Mouse (Mus musculus) embryonic fibroblast, embryonic 13.5 days (primary cell): ENCODE measurements around the gene Nek9. TPM values are rescaled to one million over a fixed set of nuclear protein-coding genes. Genes with fewer than 3 reads are reported as not detected.

Source experiments
- H3K27ac ChIP-seq: 2 replicates; pipeline ENCODE4 v1.5.1; 2012; ENCODE audit warnings: low read length, control low read depth, inconsistent platforms; ENCODE audit not compliant: insufficient read depth
- H3K4me1 ChIP-seq: 2 replicates; pipeline ENCODE4 v1.6.1; 2011; ENCODE audit warnings: low read length; ENCODE audit not compliant: control insufficient read depth, insufficient read depth
- H3K4me3 ChIP-seq: 2 replicates; pipeline ENCODE4 v1.5.1; 2011; ENCODE audit warnings: mild to moderate bottlenecking, control low read depth, low read length; ENCODE audit not compliant: insufficient read depth
- CTCF ChIP-seq: IDR thresholded peaks from 2 replicates; pipeline ENCODE4 v1.5.1; 2011; ENCODE audit warnings: mild to moderate bottlenecking, control low read depth, low read length, moderate library complexity, borderline replicate concordance; ENCODE audit not compliant: insufficient read depth
- POLR2A ChIP-seq: IDR thresholded peaks from 2 replicates; pipeline ENCODE4 v1.6.1; 2011; ENCODE audit warnings: low read depth, mild to moderate bottlenecking, control low read depth, low read length, moderate library complexity
- polyA plus RNA-seq: library from polyadenylated mRNA; stranded (reverse); fragments of >200 nt; gene quantifications from 2 replicates; pipeline ENCODE4 v1.2.4, GENCODE M21; 2011; ENCODE audit warnings: low read depth; ENCODE audit not compliant: missing spikeins, insufficient read length

Gene Nek9
- polyA plus RNA-seq, 1 experiment: 65.8 TPM

DNA sequence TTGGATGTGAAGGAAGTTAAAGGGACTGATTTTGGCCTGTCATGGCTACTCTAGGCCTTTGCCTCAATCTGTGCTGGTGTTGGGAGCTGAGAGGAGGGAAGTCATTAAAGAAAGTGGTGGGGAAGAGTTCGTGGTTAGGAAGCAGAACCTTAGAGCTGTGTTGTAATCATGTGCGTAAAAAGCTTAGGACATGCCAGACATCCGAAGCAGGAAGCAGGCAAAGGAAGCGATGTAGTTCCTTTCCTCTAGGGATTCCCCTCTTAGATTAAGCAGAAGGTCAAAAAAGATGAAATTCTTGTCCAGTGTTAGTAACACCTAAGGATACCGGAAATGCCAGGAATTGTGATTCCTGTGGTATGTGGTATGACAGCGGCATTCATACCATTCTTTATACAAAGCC, 9.2 kb upstream of the Nek9 start:
- Histone ChIP-seq H3K4me3 (no peak overlapping the region), H3K4me1 (peaks cover 13% of the 10 kb centered on the region), H3K27ac (no peak overlapping the region)
- TF ChIP-seq POLR2A: no peak
- no peak for TF ChIP-seq CTCF

DNA sequence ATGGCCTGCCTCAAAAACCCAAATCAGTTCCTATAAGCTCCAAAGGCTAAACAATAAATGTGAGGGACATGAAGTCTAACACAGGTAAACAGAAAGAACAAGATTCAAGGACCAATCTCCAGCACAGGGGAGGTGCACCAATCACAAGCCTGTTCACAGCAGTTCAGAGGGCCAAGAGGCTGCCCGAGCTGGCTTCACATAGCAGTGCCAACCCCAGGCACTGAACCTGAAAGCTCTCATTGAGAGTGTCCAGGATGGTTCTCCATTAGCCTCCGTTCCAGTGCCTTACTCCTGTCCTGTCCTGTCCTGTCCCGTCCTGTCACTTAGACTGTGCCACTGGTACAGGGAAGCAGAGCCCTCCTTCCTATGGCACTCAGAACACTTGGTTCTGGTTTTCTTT, 8.0 kb upstream of the Nek9 start:
- H3K4me1 ChIP-seq: peaks cover 13% of the 10 kb centered on the region
- H3K4me3 ChIP-seq: no peak overlapping the region
- no peak overlapping the region for H3K27ac ChIP-seq
- no peak for TF ChIP-seq CTCF
- TF ChIP-seq POLR2A: no peak

DNA sequence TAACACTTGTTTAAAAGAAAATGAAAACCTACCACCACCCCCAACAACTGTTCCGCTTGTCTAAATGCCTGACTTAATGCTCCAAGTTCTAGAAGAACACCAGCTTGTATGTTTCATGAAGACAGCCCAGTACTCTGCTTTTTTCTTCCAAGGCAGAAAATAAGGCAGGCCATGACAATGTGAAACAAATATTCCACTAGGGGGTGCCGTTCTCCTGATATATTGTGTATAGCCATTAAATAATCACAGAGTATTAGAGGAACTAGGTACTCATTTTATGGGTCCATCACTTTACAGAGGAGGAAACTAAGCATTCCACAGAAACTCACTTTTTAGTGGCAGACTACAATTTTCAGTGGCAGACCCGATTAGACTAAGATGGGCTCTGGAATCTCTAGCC, 7.2 kb upstream of the Nek9 start:
- H3K4me3 ChIP-seq: no peak overlapping the region
- TF ChIP-seq CTCF (no peak), POLR2A (no peak)
- no peak overlapping the region for H3K27ac ChIP-seq
- H3K4me1 ChIP-seq: peaks cover 13% of the 10 kb centered on the region

DNA sequence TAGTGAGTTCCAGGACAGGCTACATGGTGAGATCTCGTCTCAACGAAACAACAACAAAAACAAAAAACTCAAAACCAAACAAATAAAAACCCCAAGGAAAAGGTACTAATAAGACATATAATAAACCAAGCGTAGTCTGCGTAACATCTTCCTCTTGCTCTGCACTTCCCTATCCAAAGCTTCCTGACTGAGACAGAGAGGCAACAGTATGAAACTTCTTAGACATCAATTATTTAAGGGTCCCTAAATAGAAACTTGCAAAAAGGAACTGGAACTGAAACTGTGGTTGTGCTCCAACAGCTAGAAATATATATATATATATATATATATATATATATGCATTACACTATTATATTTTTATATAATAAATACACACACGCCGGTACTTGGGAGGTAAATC, 6.4 kb upstream of the Nek9 start:
- Histone ChIP-seq H3K4me3 (no peak overlapping the region), H3K4me1 (peaks cover 10% of the 10 kb centered on the region; the same call in 1 of the 2 replicates), H3K27ac (no peak overlapping the region)
- no peak for TF ChIP-seq CTCF
- TF ChIP-seq POLR2A: no peak

DNA sequence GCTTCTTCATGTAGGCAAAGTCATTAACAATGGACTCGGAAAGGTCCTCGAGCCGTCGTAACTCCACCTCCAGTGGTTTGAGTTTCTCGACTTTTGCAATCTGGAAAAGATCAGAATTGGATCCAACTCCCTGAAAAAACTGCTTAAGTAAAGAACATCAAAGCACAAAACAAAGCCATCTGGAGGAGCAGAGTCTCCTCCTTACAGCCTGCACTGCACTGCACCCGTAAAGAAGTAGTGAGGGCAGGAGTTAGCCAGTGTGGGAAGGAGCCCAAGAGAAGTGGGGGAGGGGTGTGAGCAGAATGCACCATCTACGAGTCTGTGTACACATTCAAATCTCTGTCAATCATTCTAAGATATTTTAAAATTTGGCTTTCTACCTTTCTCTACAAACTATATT, 5.1 kb upstream of the Nek9 start:
- Histone ChIP-seq H3K27ac (no peak overlapping the region), H3K4me1 (peaks cover 10% of the 10 kb centered on the region; the same call in 1 of the 2 replicates), H3K4me3 (no peak overlapping the region)
- TF ChIP-seq CTCF (no peak), POLR2A (no peak)

DNA sequence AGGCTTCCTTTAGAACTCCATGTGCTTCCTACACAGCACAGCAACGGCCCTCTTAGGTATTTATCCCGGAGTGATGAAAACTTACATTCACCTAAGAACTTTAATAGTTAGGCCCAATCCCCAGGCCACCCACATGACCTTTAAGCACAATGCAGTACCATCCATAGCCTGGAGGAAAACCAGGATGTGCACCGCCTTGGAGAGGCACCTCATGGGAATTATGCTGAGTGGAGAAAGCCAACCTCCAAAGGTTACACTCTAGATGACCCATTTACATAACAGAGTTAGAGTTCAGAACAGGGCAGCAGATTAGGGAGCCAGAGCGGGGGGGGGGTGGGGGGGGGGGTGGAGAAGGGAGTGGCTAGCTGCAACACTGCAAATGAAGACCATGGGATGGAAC, 3.1 kb upstream of the Nek9 start:
- Histone ChIP-seq H3K4me1 (peaks cover 4% of the 10 kb centered on the region; the same call in 1 of the 2 replicates), H3K27ac (no peak overlapping the region), H3K4me3 (no peak overlapping the region)
- TF ChIP-seq POLR2A: no peak
- no peak for TF ChIP-seq CTCF

DNA sequence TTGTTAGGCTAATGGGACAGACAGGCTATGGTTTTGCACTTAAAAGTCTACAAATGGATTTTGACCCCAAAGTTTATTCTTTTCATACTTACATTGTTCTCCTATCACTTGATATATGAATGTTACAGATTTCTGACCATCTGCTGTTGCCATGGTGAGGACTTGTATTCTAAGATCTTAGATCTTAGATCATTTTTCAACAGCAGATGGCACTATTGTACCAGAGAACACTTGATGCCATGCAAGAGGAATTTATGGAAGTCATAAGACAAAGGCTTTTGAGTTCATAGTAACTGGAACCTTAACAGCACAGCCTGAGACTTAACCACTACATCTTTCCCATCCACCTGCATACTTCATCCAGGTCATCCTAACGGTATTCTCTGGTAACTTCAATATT, 2.0 kb upstream of the Nek9 start:
- Histone ChIP-seq H3K4me1 (peaks cover 6% of the 10 kb centered on the region; the same call in 1 of the 2 replicates), H3K27ac (no peak overlapping the region), H3K4me3 (no peak overlapping the region)
- TF ChIP-seq POLR2A (no peak), CTCF (no peak)

DNA sequence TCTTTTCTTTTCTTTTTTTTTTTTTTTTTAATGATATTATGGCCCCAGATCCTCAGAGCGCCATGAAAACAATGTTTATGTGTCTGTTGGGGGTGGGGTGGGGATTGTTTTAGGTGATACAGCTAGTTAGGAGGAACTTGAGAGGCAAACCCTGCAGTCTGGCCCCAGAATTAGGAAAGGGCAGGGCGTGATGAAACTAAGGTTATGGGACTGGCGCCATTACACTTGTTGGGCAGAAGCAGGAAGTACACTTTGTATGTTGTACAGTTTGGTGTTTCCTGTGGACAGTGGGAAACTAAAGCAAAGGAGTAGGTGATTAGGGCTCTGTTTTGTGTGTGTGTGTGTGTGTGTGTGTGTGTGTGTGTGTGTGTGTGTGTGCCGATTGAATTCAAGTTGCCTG, 785 bp upstream of the Nek9 start:
- peaks cover 6% of the 10 kb centered on the region; the same call in 1 of the 2 replicates for H3K4me1 ChIP-seq
- TF ChIP-seq CTCF (no peak), POLR2A (0 out of 2 replicates have a peak, but pooled peaks have one; percentile 33)
- no peak overlapping the region for H3K4me3 ChIP-seq
- no peak overlapping the region for H3K27ac ChIP-seq

DNA sequence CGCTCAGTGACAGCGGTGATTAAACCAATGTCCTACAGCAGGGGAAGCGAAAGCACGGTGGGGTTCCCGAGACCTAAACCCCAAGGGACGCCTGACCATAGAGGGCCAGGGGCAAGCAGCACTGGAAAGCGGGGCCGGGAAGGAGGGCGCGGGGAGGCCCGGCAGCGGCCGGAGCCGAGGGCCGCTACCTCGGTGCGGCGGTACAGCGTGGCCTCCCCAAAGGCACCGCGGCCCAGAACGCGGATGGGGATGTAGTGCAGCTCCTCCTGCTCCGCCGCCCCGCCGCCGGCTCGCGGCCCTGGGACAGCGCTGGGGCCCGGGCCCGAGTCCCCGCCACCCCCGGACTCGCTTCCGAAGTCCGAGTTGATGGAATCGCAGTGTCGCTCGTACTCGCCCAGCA, 347 bp downstream of the Nek9 start:
- peak overlapping the region; percentile 80 for H3K27ac ChIP-seq
- H3K4me3 ChIP-seq: peak overlapping the region; percentile 75
- 0 out of 2 replicates have a peak, but pooled peaks cover 2% of the 10 kb centered on the region for H3K4me1 ChIP-seq
- TF ChIP-seq CTCF: no peak
- TF ChIP-seq POLR2A: no peak

DNA sequence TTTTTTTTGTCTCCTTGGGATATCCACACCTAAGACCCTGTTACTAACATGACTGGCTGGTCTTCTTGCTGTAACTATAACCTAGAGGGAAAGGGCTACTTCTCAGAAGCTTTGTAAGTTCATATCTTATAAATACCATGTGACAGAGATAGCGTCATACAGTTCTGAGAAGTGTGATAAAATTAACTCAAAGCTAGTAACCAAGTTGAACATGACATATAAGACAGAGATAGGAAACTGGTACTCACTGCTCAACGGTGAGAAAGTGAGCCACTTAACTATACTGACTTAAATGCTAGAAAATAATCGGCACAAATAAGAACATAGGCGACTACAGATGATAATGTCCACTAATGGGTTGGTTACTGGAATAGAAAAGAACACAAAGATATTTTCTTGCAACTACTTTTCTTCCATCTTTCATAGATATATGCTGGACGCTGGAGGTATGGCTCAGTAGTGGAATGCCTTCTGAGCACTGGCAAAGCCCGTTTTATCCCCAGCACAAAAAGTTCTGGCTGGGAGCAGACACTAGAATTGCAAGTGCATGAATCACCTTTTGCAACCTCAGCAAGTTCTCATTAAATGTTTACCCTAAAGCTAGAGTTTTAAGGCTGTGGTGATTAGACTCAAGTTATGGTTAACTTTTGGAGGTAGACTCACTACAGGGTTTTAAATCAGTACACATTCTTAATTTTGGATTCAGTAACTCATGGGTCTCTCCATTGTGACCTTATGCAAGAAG, 1.4 kb downstream of the Nek9 start:
- 0 out of 2 replicates have a peak, but pooled peaks have one; percentile 3 for TF ChIP-seq POLR2A
- TF ChIP-seq CTCF: no peak
- peak overlapping the region; percentile 80 for H3K27ac ChIP-seq
- H3K4me3 ChIP-seq: peak overlapping the region; percentile 75
- 0 out of 2 replicates have a peak, but pooled peaks cover 2% of the 10 kb centered on the region for H3K4me1 ChIP-seq

DNA sequence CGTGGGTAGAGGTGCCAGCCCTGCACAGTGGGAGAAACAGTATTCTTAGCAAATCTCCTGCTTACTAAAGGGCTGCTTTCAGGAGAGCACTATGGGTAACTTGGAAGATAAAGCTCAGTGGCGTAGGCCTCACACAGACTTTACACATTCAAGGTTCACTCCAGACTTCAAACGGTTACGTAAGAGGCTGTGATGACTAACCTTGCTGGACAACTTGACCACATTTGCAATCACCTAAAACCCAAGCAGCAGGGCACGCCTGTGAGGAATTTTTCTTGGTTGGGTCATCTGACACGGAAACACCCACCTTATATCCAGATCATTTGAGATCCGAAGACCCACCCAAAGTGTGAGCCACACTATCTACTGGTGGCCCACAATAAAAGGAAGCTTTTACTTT, 9.0 kb downstream of the Nek9 start:
- Histone ChIP-seq H3K4me1 (peaks cover 4% of the 10 kb centered on the region), H3K4me3 (no peak overlapping the region), H3K27ac (0 out of 2 replicates have a peak overlapping the region, but pooled peaks have one; percentile 23)
- TF ChIP-seq CTCF (no peak), POLR2A (no peak)
